Mouse (Mus musculus) forebrain, embryonic 15.5 days (tissue): ENCODE measurements at regions not wholly inside any gene's neighbourhood (a gene's known extent, or its start where the extent isn't known, plus 50 kb on each side); places are given as distances from the start of the nearest gene placed in this dataset.

Experiments
- ATAC-seq: fragments of 200-750 bp; cut with Nextera tagmentation; replicated peaks from 2 replicates; pipeline ENCODE4 v1.8.0; 2017; ENCODE audit warnings: mild to moderate bottlenecking, moderate TSS enrichment, moderate library complexity
- H3K27ac ChIP-seq: fragments of 300-500 bp; sonication (generic); replicated peaks from 2 replicates; pipeline ENCODE4 v1.5.1; 2015; ENCODE audit warnings: mild to moderate bottlenecking, inconsistent platforms
- H3K27me3 ChIP-seq: fragments of 300-500 bp; sonication (generic); 2 replicates; pipeline ENCODE4 v1.6.1; 2015; ENCODE audit warnings: inconsistent platforms
- H3K36me3 ChIP-seq: fragments of 300-500 bp; sonication (generic); 2 replicates; pipeline ENCODE4 v1.6.1; 2015; ENCODE audit warnings: mild to moderate bottlenecking, inconsistent platforms
- H3K4me1 ChIP-seq: fragments of 300-500 bp; sonication (generic); 2 replicates; pipeline ENCODE4 v1.6.1; 2015; ENCODE audit warnings: inconsistent platforms
- H3K4me2 ChIP-seq: fragments of 300-500 bp; sonication (generic); replicated peaks from 2 replicates; pipeline ENCODE4 v1.6.1; 2015; ENCODE audit warnings: mild to moderate bottlenecking, inconsistent platforms
- H3K4me3 ChIP-seq: fragments of 300-500 bp; sonication (generic); 2 replicates; pipeline ENCODE4 v1.5.1; 2015; ENCODE audit warnings: mild to moderate bottlenecking, inconsistent platforms
- H3K9ac ChIP-seq: fragments of 300-500 bp; sonication (generic); replicated peaks from 2 replicates; pipeline ENCODE4 v1.6.1; 2015; ENCODE audit warnings: mild to moderate bottlenecking, inconsistent platforms
- H3K9me3 ChIP-seq: fragments of 300-500 bp; sonication (generic); 2 replicates; pipeline ENCODE4 v1.6.1; 2016; ENCODE audit warnings: inconsistent platforms
- WGBS: fragments of 180-500 bp; shearing (Covaris S2); methylation state at CpG from one replicate; pipeline ENCODE4 v1.1.7; 2015; ENCODE audit warnings: mixed read lengths; 5-methylcytosine and 5-hydroxymethylcytosine counted together

DNA sequence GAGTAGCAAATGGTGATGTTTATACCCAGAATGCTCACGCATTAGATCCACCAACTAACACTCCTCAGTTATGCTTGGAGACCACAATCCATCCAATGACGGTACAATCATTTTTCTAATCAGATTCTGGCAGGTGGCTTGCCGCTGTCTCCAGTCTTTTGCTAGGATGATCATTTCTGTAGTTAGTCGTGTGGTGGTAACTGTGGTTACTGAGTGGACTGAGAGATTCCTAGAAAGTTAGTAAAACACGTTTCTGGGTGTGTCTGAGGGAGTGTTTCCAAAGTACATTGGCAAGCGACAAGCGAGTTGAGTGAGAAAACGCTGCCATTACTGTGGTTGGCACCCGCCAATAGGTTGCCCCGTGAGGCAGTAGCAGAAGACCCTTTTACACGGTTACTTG lies 58.8 kb upstream of the Bmp2k start:
- WGBS: 87% methylated on average over 11 of the region's 11 CpGs
- ATAC-seq: no peak

DNA sequence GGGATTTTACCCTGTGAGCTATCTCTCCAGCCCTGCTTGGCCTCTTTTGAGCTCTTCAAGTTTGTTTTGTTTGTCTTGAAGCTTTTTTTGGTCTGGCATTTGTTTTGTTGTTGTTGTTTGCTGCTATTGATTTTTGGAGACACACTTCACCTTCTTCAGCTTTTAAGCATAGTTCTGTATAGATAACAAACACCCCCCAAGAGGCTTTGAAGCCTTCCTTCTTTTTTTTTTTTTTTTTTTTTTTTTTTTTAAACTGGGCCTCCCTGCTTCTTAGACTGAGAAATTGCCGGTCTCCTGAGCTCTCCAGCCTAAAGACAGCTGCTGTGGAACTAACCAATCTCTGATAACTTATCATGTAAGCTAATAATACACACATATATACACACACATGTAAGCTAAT lies 58.2 kb upstream of the Bmp2k start:
- H3K4me1 ChIP-seq: peaks cover 7% of the 10 kb centered on the region; the same call in 1 of the 2 replicates
- no peaks in the 10 kb centered on the region for H3K27me3 ChIP-seq
- H3K27ac ChIP-seq: no peak overlapping the region
- no peak overlapping the region for H3K4me3 ChIP-seq
- ATAC-seq: no peak
- no peak overlapping the region for H3K4me2 ChIP-seq
- 88% methylated on average over 1 of the region's 1 CpGs for WGBS
- H3K36me3 ChIP-seq: no peaks in the 10 kb centered on the region
- no peaks in the 10 kb centered on the region for H3K9me3 ChIP-seq
- no peak overlapping the region for H3K9ac ChIP-seq

More for the DNA sequence above, 58.8 kb upstream of the Bmp2k start:
- no peaks in the 10 kb centered on the region for H3K27me3 ChIP-seq
- H3K27ac ChIP-seq: no peak overlapping the region
- no peak overlapping the region for H3K4me3 ChIP-seq
- H3K9ac ChIP-seq: no peak overlapping the region
- H3K4me1 ChIP-seq: peaks cover 7% of the 10 kb centered on the region; the same call in 1 of the 2 replicates
- no peaks in the 10 kb centered on the region for H3K9me3 ChIP-seq
- no peaks in the 10 kb centered on the region for H3K36me3 ChIP-seq
- no peak overlapping the region for H3K4me2 ChIP-seq

DNA sequence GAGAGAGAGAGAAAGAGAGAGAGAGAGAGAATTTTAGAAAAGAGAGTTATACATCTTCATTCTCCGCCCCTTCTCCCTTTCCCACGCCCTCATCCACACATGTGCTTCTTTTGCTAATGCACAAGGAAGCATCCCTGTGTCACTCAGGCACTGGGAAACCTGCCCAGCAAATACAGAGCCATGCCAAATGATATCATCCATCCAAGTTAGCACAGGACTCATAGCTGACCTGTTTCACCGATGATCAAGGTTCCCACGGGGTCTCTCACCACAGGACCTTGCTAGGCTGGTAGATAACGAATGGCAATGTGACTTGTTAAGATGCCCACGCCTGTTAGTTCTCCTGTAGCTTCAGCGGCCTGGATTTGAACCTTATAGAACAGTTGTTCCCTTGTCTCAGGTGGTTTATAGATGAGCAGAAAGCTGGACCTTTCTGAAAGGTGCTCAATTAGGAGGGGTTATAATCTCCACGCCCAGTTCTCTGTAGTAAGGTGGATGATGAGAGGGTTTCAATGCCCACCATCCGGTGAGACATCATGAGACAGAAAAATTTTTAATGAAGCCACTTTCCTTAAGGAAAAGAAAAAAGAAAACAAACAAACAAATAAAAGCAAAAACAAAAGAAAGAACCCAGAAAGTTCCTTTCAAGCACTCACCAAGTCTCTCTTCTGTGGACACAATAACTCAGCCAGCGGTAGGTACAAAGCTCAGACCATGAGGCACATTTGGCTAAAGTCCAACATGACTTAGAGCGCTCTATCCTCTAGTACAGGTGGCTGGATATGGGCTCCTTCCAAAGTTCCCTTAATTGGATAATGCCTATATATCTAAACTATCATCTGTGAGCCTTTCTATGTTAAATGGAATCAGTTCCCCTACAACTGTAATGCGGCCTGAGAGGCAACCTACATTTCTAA lies 57.1 kb upstream of the Bmp2k start:
- WGBS: 71% methylated on average over 12 of the region's 12 CpGs
- no peak overlapping the region for H3K4me3 ChIP-seq
- H3K36me3 ChIP-seq: no peaks in the 10 kb centered on the region
- H3K9ac ChIP-seq: no peak overlapping the region
- no peaks in the 10 kb centered on the region for H3K9me3 ChIP-seq
- no peak overlapping the region for H3K27ac ChIP-seq
- no peak for ATAC-seq
- H3K4me2 ChIP-seq: no peak overlapping the region
- no peaks in the 10 kb centered on the region for H3K27me3 ChIP-seq
- H3K4me1 ChIP-seq: peaks cover 7% of the 10 kb centered on the region; the same call in 1 of the 2 replicates

DNA sequence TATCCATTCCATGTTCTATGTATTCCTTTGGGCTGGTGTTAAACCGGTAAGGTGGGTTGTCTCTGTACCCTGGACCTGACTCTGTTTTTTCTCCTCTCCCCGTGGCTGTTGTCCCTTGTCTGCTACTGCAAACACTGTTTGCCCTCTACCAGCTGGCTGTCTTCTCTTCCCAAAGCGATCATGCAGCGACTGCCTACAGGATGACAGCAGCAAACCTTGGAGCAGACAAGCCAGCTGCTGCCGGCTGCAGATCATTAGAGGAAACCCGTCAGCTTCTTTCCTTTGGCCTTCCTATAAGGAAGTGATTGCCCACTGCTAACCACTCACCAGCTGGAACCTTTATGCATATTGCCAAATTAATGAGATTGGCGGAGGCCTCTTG lies 56.4 kb upstream of the Bmp2k start:
- Histone ChIP-seq H3K27ac (no peak overlapping the region), H3K4me1 (peaks cover 7% of the 10 kb centered on the region; the same call in 1 of the 2 replicates), H3K27me3 (no peaks in the 10 kb centered on the region), H3K9ac (no peak overlapping the region), H3K4me3 (no peak overlapping the region), H3K36me3 (no peaks in the 10 kb centered on the region), H3K4me2 (no peak overlapping the region), H3K9me3 (no peaks in the 10 kb centered on the region)
- WGBS: 44% methylated on average over 7 of the region's 7 CpGs
- no peak for ATAC-seq

DNA sequence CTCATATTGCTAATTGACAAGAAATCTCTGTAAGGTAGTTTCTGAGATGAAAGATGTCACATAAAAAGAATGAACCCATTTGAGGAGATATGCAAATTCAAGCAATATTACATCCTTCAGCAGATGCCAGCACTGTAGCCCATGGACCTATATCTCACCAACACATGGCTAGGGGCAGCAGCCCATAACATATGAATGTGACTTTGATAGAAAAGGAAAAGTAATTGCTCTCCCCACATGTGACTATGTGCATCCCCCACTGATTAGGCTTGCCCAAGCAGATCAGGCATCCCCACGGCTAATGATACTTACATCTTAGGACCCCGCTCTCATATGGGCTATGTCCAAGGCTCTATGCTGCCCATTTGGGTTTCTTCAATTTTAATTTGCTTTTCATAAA lies 56.0 kb upstream of the Bmp2k start:
- 85% methylated on average over 2 of the region's 2 CpGs for WGBS
- H3K4me1 ChIP-seq: peaks cover 7% of the 10 kb centered on the region; the same call in 1 of the 2 replicates
- ATAC-seq: no peak
- H3K27me3 ChIP-seq: no peaks in the 10 kb centered on the region
- H3K4me2 ChIP-seq: no peak overlapping the region
- no peaks in the 10 kb centered on the region for H3K9me3 ChIP-seq
- H3K4me3 ChIP-seq: no peak overlapping the region
- H3K36me3 ChIP-seq: no peaks in the 10 kb centered on the region
- H3K9ac ChIP-seq: no peak overlapping the region
- no peak overlapping the region for H3K27ac ChIP-seq
